Mouse (Mus musculus): ENCODE data around the gene Rab21.

Gene Rab21

GRCm38 (mm10) chr10:115281381-115281780 is 34.0 kb downstream of the Rab21 start:
- DNase-seq (ENCODE audit: low read depth) = no peak

- no peak for DNase-seq (ENCODE audit: low read depth)
These were observed 43.7 kb downstream of the Rab21 start for GRCm38 (mm10) chr10:115271649-115272048.

GRCm38 (mm10) chr10:115270612-115271390 is 44.6 kb downstream of the Rab21 start:
- no peak for DNase-seq (ENCODE audit: low read depth)

GRCm38 (mm10) chr10:115262926-115263562 is 52.4 kb downstream of the Rab21 start:
- DNase-seq (ENCODE audit: low read depth) = no peak

- no peak for DNase-seq (ENCODE audit: low read depth)
These were observed 53.1 kb downstream of the Rab21 start for GRCm38 (mm10) chr10:115262261-115262660.

GRCm38 (mm10) chr10:115261428-115261827 is 54.0 kb downstream of the Rab21 start:
- no peak for DNase-seq (ENCODE audit: low read depth)

GRCm38 (mm10) chr10:115256162-115256561 is 59.2 kb downstream of the Rab21 start:
- DNase-seq (ENCODE audit: low read depth) = no peak

GRCm38 (mm10) chr10:115253521-115253920 is 61.9 kb downstream of the Rab21 start:
- peak; percentile 19 for DNase-seq (ENCODE audit: low read depth)

- peak; percentile 62 for DNase-seq (ENCODE audit: low read depth)
These were observed 63.1 kb downstream of the Rab21 start for GRCm38 (mm10) chr10:115252321-115252757.

- DNase-seq (ENCODE audit: low read depth) = peak; percentile 100
These were observed 64.1 kb downstream of the Rab21 start, which contains the start of gene Tbc1d15 for GRCm38 (mm10) chr10:115251088-115251934. Gene Tbc1d15, minus strand, starts transcription at chr10:115251467.

GRCm38 (mm10) chr10:115250235-115251087 is 64.9 kb downstream of the Rab21 start:
- DNase-seq (ENCODE audit: low read depth) = peak; percentile 77

GRCm38 (mm10) chr10:115248041-115248440 is 67.4 kb downstream of the Rab21 start:
- DNase-seq (ENCODE audit: low read depth) = no peak

GRCm38 (mm10) chr10:115245488-115245887 is 69.9 kb downstream of the Rab21 start:
- DNase-seq (ENCODE audit: low read depth) = no peak

GRCm38 (mm10) chr10:115241082-115241595 is 74.3 kb downstream of the Rab21 start:
- no peak for DNase-seq (ENCODE audit: low read depth)

- DNase-seq (ENCODE audit: low read depth) = no peak
These were observed 77.5 kb downstream of the Rab21 start for GRCm38 (mm10) chr10:115237931-115238330.
